Mouse (Mus musculus) forebrain, embryonic 15.5 days (tissue): ENCODE measurements around the gene Itsn2. TPM values are rescaled to one million over a fixed set of nuclear protein-coding genes. Genes with fewer than 3 reads are reported as not detected.

Source experiments
- ATAC-seq: fragments of 200-750 bp; cut with Nextera tagmentation; replicated peaks from 2 replicates; pipeline ENCODE4 v1.8.0; 2017; ENCODE audit warnings: mild to moderate bottlenecking, moderate TSS enrichment, moderate library complexity
- H3K27ac ChIP-seq: fragments of 300-500 bp; sonication (generic); replicated peaks from 2 replicates; pipeline ENCODE4 v1.5.1; 2015; ENCODE audit warnings: mild to moderate bottlenecking, inconsistent platforms
- H3K27me3 ChIP-seq: fragments of 300-500 bp; sonication (generic); 2 replicates; pipeline ENCODE4 v1.6.1; 2015; ENCODE audit warnings: inconsistent platforms
- H3K36me3 ChIP-seq: fragments of 300-500 bp; sonication (generic); 2 replicates; pipeline ENCODE4 v1.6.1; 2015; ENCODE audit warnings: mild to moderate bottlenecking, inconsistent platforms
- H3K4me1 ChIP-seq: fragments of 300-500 bp; sonication (generic); 2 replicates; pipeline ENCODE4 v1.6.1; 2015; ENCODE audit warnings: inconsistent platforms
- H3K4me2 ChIP-seq: fragments of 300-500 bp; sonication (generic); replicated peaks from 2 replicates; pipeline ENCODE4 v1.6.1; 2015; ENCODE audit warnings: mild to moderate bottlenecking, inconsistent platforms
- H3K4me3 ChIP-seq: fragments of 300-500 bp; sonication (generic); 2 replicates; pipeline ENCODE4 v1.5.1; 2015; ENCODE audit warnings: mild to moderate bottlenecking, inconsistent platforms
- H3K9ac ChIP-seq: fragments of 300-500 bp; sonication (generic); replicated peaks from 2 replicates; pipeline ENCODE4 v1.6.1; 2015; ENCODE audit warnings: mild to moderate bottlenecking, inconsistent platforms
- H3K9me3 ChIP-seq: fragments of 300-500 bp; sonication (generic); 2 replicates; pipeline ENCODE4 v1.6.1; 2016; ENCODE audit warnings: inconsistent platforms
- WGBS: fragments of 180-500 bp; shearing (Covaris S2); methylation state at CpG from one replicate; pipeline ENCODE4 v1.1.7; 2015; ENCODE audit warnings: mixed read lengths; 5-methylcytosine and 5-hydroxymethylcytosine counted together
- polyA plus RNA-seq: library from polyadenylated mRNA; unstranded; fragments of >200 nt; fragmentation: Nextera tagmentation; extraction: Ambion mirVana; gene quantifications from 2 replicates; pipeline ENCODE4 v1.2.1, GENCODE M21; 2015

Gene Itsn2
- polyA plus RNA-seq, 1 experiment from 2014 or later, result 21.2 TPM

- Histone ChIP-seq H3K4me3 (no peak overlapping the region), H3K4me1 (no peaks in the 10 kb centered on the region), H3K27ac (no peak overlapping the region), H3K4me2 (no peak overlapping the region), H3K9ac (no peak overlapping the region), H3K27me3 (no peaks in the 10 kb centered on the region), H3K36me3 (no peaks in the 10 kb centered on the region), H3K9me3 (no peaks in the 10 kb centered on the region)
- WGBS, result 82% methylated on average over 9 of the region's 9 CpGs
- no peak for ATAC-seq
Observed at GRCm38 (mm10) chr12:4558475-4559279, 33.8 kb upstream of the Itsn2 start.

- WGBS, result 37% methylated on average over 5 of the region's 5 CpGs
- Histone ChIP-seq H3K9me3 (no peaks in the 10 kb centered on the region), H3K4me3 (no peak overlapping the region), H3K27ac (no peak overlapping the region), H3K36me3 (no peaks in the 10 kb centered on the region), H3K4me2 (no peak overlapping the region), H3K4me1 (no peaks in the 10 kb centered on the region), H3K9ac (no peak overlapping the region), H3K27me3 (no peaks in the 10 kb centered on the region)
- ATAC-seq, result no peak
Observed at GRCm38 (mm10) chr12:4571864-4572263, 20.6 kb upstream of the Itsn2 start.

GRCm38 (mm10) chr12:4574065-4574464, 18.4 kb upstream of the Itsn2 start:
- no peak for ATAC-seq
- H3K27ac ChIP-seq, result no peak overlapping the region
- no peak overlapping the region for H3K9ac ChIP-seq
- no peak overlapping the region for H3K4me2 ChIP-seq
- WGBS, result 77% methylated on average over 4 of the region's 4 CpGs
- no peaks in the 10 kb centered on the region for H3K27me3 ChIP-seq
- no peaks in the 10 kb centered on the region for H3K36me3 ChIP-seq
- H3K4me1 ChIP-seq, result no peaks in the 10 kb centered on the region
- no peaks in the 10 kb centered on the region for H3K9me3 ChIP-seq
- H3K4me3 ChIP-seq, result no peak overlapping the region

GRCm38 (mm10) chr12:4582326-4582725, 10.1 kb upstream of the Itsn2 start:
- Histone ChIP-seq H3K9ac (no peak overlapping the region), H3K4me1 (no peaks in the 10 kb centered on the region), H3K4me3 (no peak overlapping the region), H3K9me3 (no peaks in the 10 kb centered on the region), H3K36me3 (no peaks in the 10 kb centered on the region), H3K27ac (no peak overlapping the region), H3K27me3 (no peaks in the 10 kb centered on the region), H3K4me2 (no peak overlapping the region)
- ATAC-seq, result no peak

- Histone ChIP-seq H3K9ac (no peak overlapping the region), H3K36me3 (no peaks in the 10 kb centered on the region), H3K4me2 (no peak overlapping the region), H3K4me1 (peaks cover 9% of the 10 kb centered on the region; the same call in 1 of the 2 replicates), H3K9me3 (no peaks in the 10 kb centered on the region), H3K27me3 (no peaks in the 10 kb centered on the region), H3K4me3 (no peak overlapping the region), H3K27ac (no peak overlapping the region)
- ATAC-seq, result no peak
- WGBS, result 87% methylated on average over 2 of the region's 2 CpGs
Observed at GRCm38 (mm10) chr12:4587846-4588245, 4.6 kb upstream of the Itsn2 start.

- WGBS, result 54% methylated on average over 3 of the region's 3 CpGs
- Histone ChIP-seq H3K27ac (no peak overlapping the region), H3K4me2 (no peak overlapping the region), H3K9me3 (no peaks in the 10 kb centered on the region), H3K4me3 (no peak overlapping the region), H3K9ac (no peak overlapping the region), H3K36me3 (no peaks in the 10 kb centered on the region), H3K27me3 (no peaks in the 10 kb centered on the region), H3K4me1 (peaks cover 11% of the 10 kb centered on the region)
- peak; percentile 33; the same call in 1 of the 2 replicates for ATAC-seq
Observed at GRCm38 (mm10) chr12:4588603-4589002, 3.8 kb upstream of the Itsn2 start.

- Histone ChIP-seq H3K4me3 (peak overlapping the region; percentile 93), H3K27ac (no peak overlapping the region), H3K9me3 (no peaks in the 10 kb centered on the region), H3K4me2 (peak overlapping the region; percentile 81), H3K27me3 (no peaks in the 10 kb centered on the region), H3K36me3 (no peaks in the 10 kb centered on the region), H3K4me1 (peaks cover 21% of the 10 kb centered on the region), H3K9ac (no peak overlapping the region; the same call in 1 of the 2 replicates)
- WGBS, result 68% methylated on average over 6 of the region's 6 CpGs
- no peak for ATAC-seq
Observed at GRCm38 (mm10) chr12:4592025-4592424, 413 bp upstream of the Itsn2 start.

GRCm38 (mm10) chr12:4593166-4593929, 910 bp downstream of the Itsn2 start:
- peaks cover 21% of the 10 kb centered on the region for H3K4me1 ChIP-seq
- WGBS, result under 1% methylated on average over 61 of the region's 80 CpGs

GRCm38 (mm10) chr12:4593930-4594391, 1.5 kb downstream of the Itsn2 start:
- WGBS, result 58% methylated on average over 9 of the region's 9 CpGs
- no peak overlapping the region for H3K27ac ChIP-seq

More at GRCm38 (mm10) chr12:4593166-4593929, 910 bp downstream of the Itsn2 start:
- H3K27ac ChIP-seq, result peak overlapping the region; percentile 38; the same call in 1 of the 2 replicates
- peak overlapping the region; percentile 93 for H3K4me3 ChIP-seq
- peak overlapping the region; percentile 81 for H3K4me2 ChIP-seq
- H3K9me3 ChIP-seq, result no peaks in the 10 kb centered on the region
- H3K36me3 ChIP-seq, result no peaks in the 10 kb centered on the region
- ATAC-seq, result peak; percentile 77
- H3K27me3 ChIP-seq, result no peaks in the 10 kb centered on the region
- H3K9ac ChIP-seq, result peak overlapping the region; percentile 80

GRCm38 (mm10) chr12:4595055-4595454, 2.6 kb downstream of the Itsn2 start:
- H3K9me3 ChIP-seq, result no peaks in the 10 kb centered on the region
- H3K9ac ChIP-seq, result no peak overlapping the region
- no peak overlapping the region for H3K4me3 ChIP-seq
- WGBS, result 68% methylated on average over 6 of the region's 6 CpGs
- H3K27ac ChIP-seq, result no peak overlapping the region
- H3K4me2 ChIP-seq, result no peak overlapping the region
- no peaks in the 10 kb centered on the region for H3K27me3 ChIP-seq
- H3K4me1 ChIP-seq, result peaks cover 18% of the 10 kb centered on the region
- H3K36me3 ChIP-seq, result no peaks in the 10 kb centered on the region
- ATAC-seq, result no peak

More at GRCm38 (mm10) chr12:4593930-4594391, 1.5 kb downstream of the Itsn2 start:
- Histone ChIP-seq H3K27me3 (no peaks in the 10 kb centered on the region), H3K9me3 (no peaks in the 10 kb centered on the region), H3K4me1 (peaks cover 18% of the 10 kb centered on the region), H3K9ac (peak overlapping the region; percentile 80; the same call in 1 of the 2 replicates), H3K4me2 (peak overlapping the region; percentile 81), H3K4me3 (peak overlapping the region; percentile 93), H3K36me3 (no peaks in the 10 kb centered on the region)
- no peak for ATAC-seq

- Histone ChIP-seq H3K27me3 (no peaks in the 10 kb centered on the region), H3K4me2 (no peak overlapping the region), H3K27ac (no peak overlapping the region), H3K4me3 (no peak overlapping the region), H3K4me1 (peaks cover 8% of the 10 kb centered on the region), H3K9ac (no peak overlapping the region), H3K36me3 (no peaks in the 10 kb centered on the region), H3K9me3 (no peaks in the 10 kb centered on the region)
- no peak for ATAC-seq
- 71% methylated on average over 8 of the region's 8 CpGs for WGBS
Observed at GRCm38 (mm10) chr12:4598666-4599428, 6.4 kb downstream of the Itsn2 start.
